Mouse (Mus musculus) CH12.LX (cell line): ENCODE results near the gene Irf4. TPM values are rescaled to one million over a fixed set of nuclear protein-coding genes. Genes with fewer than 3 reads are reported as not detected.

Experiments
- DNase-seq: peaks from one replicate; pipeline ENCODE4 v3.0.0-alpha.2; 2013; ENCODE audit errors: extremely low read depth
- H3K27ac ChIP-seq: 2 replicates; pipeline ENCODE4 v1.5.1; 2012; ENCODE audit warnings: low read depth, mild to moderate bottlenecking, control low read depth, moderate library complexity; ENCODE audit not compliant: insufficient read depth
- H3K27me3 ChIP-seq: replicated peaks from 2 replicates; pipeline ENCODE3; 2012; ENCODE audit warnings: inconsistent platforms
- H3K36me3 ChIP-seq, 2 experiments: replicated peaks in 1 of 2; 2 replicates each; pipeline versions ENCODE3 to v1.6.1; 2012; ENCODE audit warnings: inconsistent platforms in 1 of 2, low read length in 1 of 2, mild to moderate bottlenecking in 1 of 2, mixed read lengths in 1 of 2, moderate library complexity in 1 of 2; ENCODE audit not compliant: control insufficient read depth in 1 of 2, insufficient read depth in 1 of 2
- H3K4me1 ChIP-seq, 2 experiments: 2 replicates each; pipeline ENCODE4 v1.6.1; 2012; ENCODE audit warnings: inconsistent platforms in 1 of 2, moderate library complexity in 1 of 2; ENCODE audit not compliant: insufficient read depth in 2 of 2, control insufficient read depth in 1 of 2
- H3K4me2 ChIP-seq: 2 replicates; pipeline ENCODE4 v1.6.1; 2012; ENCODE audit warnings: low read depth, mild to moderate bottlenecking, control low read depth; ENCODE audit not compliant: poor library complexity, insufficient read depth, severe bottlenecking
- H3K4me3 ChIP-seq, 3 experiments: fragments of 150-350 bp in 1 of 3; sonication (generic) in 1 of 3; replicated peaks in 1 of 3; 2 replicates each; pipeline versions ENCODE3 to v1.5.1; 2011 to 2012; ENCODE audit warnings: low read depth in 2 of 3, low read length in 2 of 3, mild to moderate bottlenecking in 2 of 3, moderate library complexity in 2 of 3, control low read depth in 1 of 3, improper control_type of control experiment in 1 of 3, inconsistent platforms in 1 of 3, mixed read lengths in 1 of 3; ENCODE audit not compliant: poor library complexity in 1 of 3
- H3K79me2 ChIP-seq: replicated peaks from 2 replicates; pipeline ENCODE4 v1.6.1; 2012; ENCODE audit warnings: mild to moderate bottlenecking, moderate library complexity; ENCODE audit not compliant: control insufficient read depth, poor library complexity, insufficient read depth, severe bottlenecking; ENCODE audit errors: extremely low read depth
- H3K9ac ChIP-seq: 2 replicates; pipeline ENCODE4 v1.6.1; 2012; ENCODE audit warnings: low read depth, mild to moderate bottlenecking, control low read depth, moderate library complexity; ENCODE audit not compliant: insufficient read depth
- H3K9me3 ChIP-seq: replicated peaks from 2 replicates; pipeline ENCODE3; 2012; ENCODE audit warnings: low read length, inconsistent platforms, mixed read lengths
- CTCF ChIP-seq, 2 experiments: IDR thresholded peaks in 1 of 2; conservative IDR thresholded peaks in 1 of 2; 2 replicates each; pipeline ENCODE4 v1.5.1; 2011 to 2012; ENCODE audit warnings: low read depth in 2 of 2, low read length in 2 of 2, improper control_type of control experiment in 1 of 2, inconsistent platforms in 1 of 2, mild to moderate bottlenecking in 1 of 2, moderate library complexity in 1 of 2
- E2F4 ChIP-seq: IDR thresholded peaks from 2 replicates; pipeline ENCODE4 v1.6.1; 2011; ENCODE audit warnings: low read depth, low read length, improper control_type of control experiment; ENCODE audit not compliant: insufficient replicate concordance
- ELF1 ChIP-seq: IDR thresholded peaks from 2 replicates; pipeline ENCODE4 v1.6.1; 2014; ENCODE audit warnings: low read depth, mild to moderate bottlenecking, inconsistent platforms, low read length, improper control_type of control experiment
- GABPA ChIP-seq: IDR thresholded peaks from 2 replicates; pipeline ENCODE4 v1.6.1; 2012; ENCODE audit warnings: low read depth, low read length, improper control_type of control experiment, inconsistent platforms; ENCODE audit not compliant: insufficient replicate concordance
- JUN ChIP-seq: IDR thresholded peaks from 2 replicates; pipeline ENCODE4 v1.6.1; 2011; ENCODE audit warnings: low read depth, mild to moderate bottlenecking, low read length, improper control_type of control experiment, moderate library complexity; ENCODE audit not compliant: insufficient read depth
- JUND ChIP-seq: conservative IDR thresholded peaks from 2 replicates; pipeline ENCODE4 v1.6.1; 2011; ENCODE audit warnings: low read depth, low read length, improper control_type of control experiment
- MAZ ChIP-seq: IDR thresholded peaks from 2 replicates; pipeline ENCODE4 v1.6.1; 2012; ENCODE audit warnings: low read depth, mild to moderate bottlenecking, inconsistent platforms, low read length, improper control_type of control experiment, moderate library complexity
- MYC ChIP-seq: IDR thresholded peaks from 2 replicates; pipeline ENCODE4 v1.6.1; 2011; ENCODE audit warnings: low read depth, mild to moderate bottlenecking, improper control_type of control experiment, low read length
- NRF1 ChIP-seq: IDR thresholded peaks from 2 replicates; pipeline ENCODE4 v1.6.1; 2014; ENCODE audit warnings: low read depth, mild to moderate bottlenecking, inconsistent platforms, low read length, improper control_type of control experiment, moderate library complexity
- PAX5 ChIP-seq: IDR thresholded peaks from 2 replicates; pipeline ENCODE4 v1.6.1; 2012; ENCODE audit warnings: low read length, inconsistent platforms, mixed read lengths
- POLR2AphosphoS2 ChIP-seq: IDR thresholded peaks from 2 replicates; pipeline ENCODE4 v1.6.1; 2011; ENCODE audit warnings: low read depth, low read length, improper control_type of control experiment
- RAD21 ChIP-seq: IDR thresholded peaks from 2 replicates; pipeline ENCODE4 v1.6.1; 2011; ENCODE audit warnings: low read depth, mild to moderate bottlenecking, low read length, improper control_type of control experiment, moderate library complexity
- SIN3A ChIP-seq: IDR thresholded peaks from 2 replicates; pipeline ENCODE4 v1.6.1; 2012; ENCODE audit warnings: low read length, improper control_type of control experiment, inconsistent platforms
- TBP ChIP-seq: conservative IDR thresholded peaks from 2 replicates; pipeline ENCODE4 v1.6.1; 2011; ENCODE audit warnings: low read depth, low read length, improper control_type of control experiment
- UBTF ChIP-seq: IDR thresholded peaks from 2 replicates; pipeline ENCODE4 v1.6.1; 2012; ENCODE audit warnings: low read depth, mild to moderate bottlenecking, inconsistent platforms, low read length, improper control_type of control experiment, moderate library complexity
- ZC3H11A ChIP-seq: IDR thresholded peaks from 2 replicates; pipeline ENCODE4 v1.6.1; 2012; ENCODE audit warnings: low read depth, mild to moderate bottlenecking, inconsistent platforms, low read length, improper control_type of control experiment
- ZKSCAN1 ChIP-seq: IDR thresholded peaks from 2 replicates; pipeline ENCODE4 v1.6.1; 2012; ENCODE audit warnings: low read depth, inconsistent platforms, low read length, improper control_type of control experiment, borderline replicate concordance
- dilution Hi-C: fragments of 300-500 bp; cut with MboI; formaldehyde crosslinking; loops from 2 replicates; pipeline ENCODE4 v1.14.3; 2020; ENCODE audit warnings: low sequenced_read_pairs; ENCODE audit not compliant: extremely low pct_unique_long_range_greater_than_20kb, extremely low pct_ligation_motif_present
- in situ Hi-C: fragments of 300-500 bp; cut with MboI; formaldehyde crosslinking; loops from 3 replicates; pipeline ENCODE4 v1.14.3; 2019; ENCODE audit warnings: low sequenced_read_pairs, low pct_ligation_motif_present, low pct_unique_long_range_greater_than_20kb, mixed read lengths
- polyA plus RNA-seq: library from polyadenylated mRNA; unstranded; fragments of >175 nt; gene quantifications from 2 replicates; pipeline ENCODE4 v1.2.1, GENCODE M21; 2012; ENCODE audit warnings: low read depth; ENCODE audit not compliant: insufficient read length
- total RNA-seq, 2 experiments: library from RNA; depleted of rRNA; stranded (reverse); fragments of 300-350 nt in 1 of 2; fragments of >200 nt in 1 of 2; gene quantifications; 2 replicates each; pipeline ENCODE4 v1.2.3; 2012 to 2014

Gene Irf4
- total and polyA plus RNA-seq, 3 experiments, result 81.7 to 142 (median 115) TPM

DNA sequence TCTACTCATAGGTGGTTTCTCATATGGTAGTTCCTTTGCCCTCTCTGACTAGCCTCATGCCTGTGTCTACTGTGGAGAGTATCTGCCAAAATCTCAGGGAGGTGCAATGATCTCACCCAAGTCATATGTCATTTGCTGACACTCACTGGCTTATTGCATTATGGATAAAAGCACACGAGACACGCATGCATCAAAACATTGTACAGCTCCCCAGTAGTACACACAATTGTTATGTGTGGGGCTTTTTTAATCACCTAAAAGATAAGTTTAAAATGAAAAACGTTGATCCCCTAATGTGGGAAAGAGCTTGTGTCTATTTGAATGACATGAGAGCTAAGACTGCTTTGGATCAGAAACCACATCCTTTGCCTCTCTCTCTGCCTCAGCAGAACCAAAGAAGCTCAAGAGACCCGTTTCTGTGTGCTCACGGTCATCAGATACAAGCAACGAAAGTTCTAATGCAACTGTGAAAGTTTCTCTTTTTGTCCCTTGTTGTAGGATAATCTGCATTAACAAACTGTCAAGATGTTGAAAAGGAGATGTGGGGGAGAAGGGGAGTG, 6.5 kb upstream of the Irf4 start:
- no peak overlapping the region for H3K9ac ChIP-seq
- TF ChIP-seq PAX5, result no peak
- no peak for TF ChIP-seq GABPA
- no peak for TF ChIP-seq CTCF (conservative IDR thresholded peaks at IDR 0.05 in 1 of 2, IDR thresholded peaks at IDR 0.05 in 1 of 2; ENCODE audit: low read depth in 2 of 2, low read length in 2 of 2)
- no peak for TF ChIP-seq SIN3A
- no peak for TF ChIP-seq RAD21
- no peak for TF ChIP-seq UBTF
- TF ChIP-seq TBP, result no peak
- no peak for TF ChIP-seq NRF1
- no peak for TF ChIP-seq ELF1
- no peak for TF ChIP-seq ZKSCAN1
- no peak for TF ChIP-seq E2F4
- no peak for TF ChIP-seq MYC
- peaks cover 47 to 78% of the 10 kb centered on the region in 2 experiments for H3K4me1 ChIP-seq
- no peaks in the 10 kb centered on the region for H3K36me3 ChIP-seq
- DNase-seq, result no peak
- dilution Hi-C loops (no loop called here), in situ Hi-C loops (no loop called here)
- H3K79me2 ChIP-seq, result no peaks in the 10 kb centered on the region
- H3K4me3 ChIP-seq, result no peak overlapping the region
- no peak overlapping the region for H3K27ac ChIP-seq
- no peaks in the 10 kb centered on the region for H3K27me3 ChIP-seq
- no peak overlapping the region for H3K4me2 ChIP-seq
- no peaks in the 10 kb centered on the region for H3K9me3 ChIP-seq

DNA sequence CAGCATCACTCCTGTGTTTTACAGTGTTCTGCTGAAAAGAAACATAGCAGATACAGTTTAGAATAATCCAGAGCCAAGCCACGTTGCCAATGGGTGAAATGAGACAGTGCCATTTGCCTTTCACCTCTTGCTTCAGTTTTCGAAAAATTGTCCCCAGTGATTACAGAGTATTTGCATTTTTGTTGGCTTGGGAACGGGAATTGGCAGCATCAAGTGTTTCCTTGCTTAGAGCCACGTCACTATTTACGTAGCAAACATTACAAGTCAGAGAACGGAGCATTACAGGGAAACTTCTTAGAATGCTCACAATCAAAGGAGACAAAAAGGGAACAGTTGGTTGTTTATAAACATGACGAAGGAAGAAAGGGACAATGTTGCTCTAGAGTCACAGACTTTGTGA, 3.9 kb upstream of the Irf4 start:
- no peak for DNase-seq
- dilution Hi-C loops, result no loop called here
- in situ Hi-C loops, result no loop called here

More for the DNA sequence above, 3.9 kb upstream of the Irf4 start:
- no peaks in the 10 kb centered on the region for H3K9me3 ChIP-seq
- peaks cover 11% of the 10 kb centered on the region for H3K79me2 ChIP-seq
- no peaks in the 10 kb centered on the region for H3K36me3 ChIP-seq
- no peaks in the 10 kb centered on the region for H3K27me3 ChIP-seq
- no peak overlapping the region for H3K4me2 ChIP-seq
- no peak for TF ChIP-seq PAX5
- no peak for TF ChIP-seq POLR2AphosphoS2
- TF ChIP-seq NRF1, result no peak
- TF ChIP-seq GABPA, result no peak
- no peak for TF ChIP-seq JUN
- no peak for TF ChIP-seq ZC3H11A
- no peak for TF ChIP-seq MAZ
- TF ChIP-seq JUND, result no peak
- no peak for TF ChIP-seq SIN3A
- H3K4me3 ChIP-seq, result no peak overlapping the region
- H3K9ac ChIP-seq, result no peak overlapping the region
- no peak overlapping the region for H3K27ac ChIP-seq
- peaks cover 26 to 65% of the 10 kb centered on the region in 2 experiments for H3K4me1 ChIP-seq
